Mouse (Mus musculus): Measurements from ENCODE around the gene Steap4. TPM values are rescaled to one million over a fixed set of nuclear protein-coding genes. Genes with fewer than 3 reads are reported as not detected.
"Not testable (repeated sequence)": the region's sequence is repeated elsewhere in the genome, so short reads cannot be mapped to it uniquely, and the experiment has no call there.

The Steap4 gene
- polyA plus RNA-seq (2016; fragmentation: Nextera tagmentation; extraction: Ambion mirVana), result 0.33 and 0.43 TPM in 2 replicates

- Histone ChIP-seq H3K4me2 (replicated peaks) (peak within 1 kb of the TSS; percentile 54), H3K27me3 (peaks cover 5% of the 10 kb centered on the region; the same call in 1 of the 2 replicates), H3K4me3 (peak within 1 kb of the TSS; percentile 28), H3K9me3 (replicated peaks) (no peaks in the 10 kb centered on the region), H3K9ac (peak within 1 kb of the TSS; percentile 27; the same call in 1 of the 2 replicates), H3K27ac (no peak within 1 kb of the TSS), H3K36me3 (no peaks in the 10 kb centered on the region), H3K4me1 (peaks cover 5% of the 10 kb centered on the region; the same call in 1 of the 2 replicates)
- 6% methylated on average over 20 of the region's 20 CpGs for WGBS
- no peak for ATAC-seq (ENCODE audit: low FRiP score)
Observed at GRCm38 (mm10) chr5:7960176-7960575, at the start of gene Steap4. Gene Steap4 (plus strand): TSS chr5:7960457.

- Histone ChIP-seq H3K4me1 (no peaks in the 10 kb centered on the region), H3K9ac (no peak overlapping the region), H3K27ac (no peak overlapping the region), H3K27me3 (no peaks in the 10 kb centered on the region), H3K9me3 (replicated peaks) (no peaks in the 10 kb centered on the region), H3K36me3 (no peaks in the 10 kb centered on the region), H3K4me3 (no peak overlapping the region), H3K4me2 (replicated peaks) (no peak overlapping the region)
- ATAC-seq (ENCODE audit: low FRiP score), result no peak
- WGBS, result 64% methylated on average over 3 of the region's 3 CpGs
Observed at GRCm38 (mm10) chr5:7911975-7912374, 48.3 kb upstream of the Steap4 start.

GRCm38 (mm10) chr5:7917501-7918295 is 42.6 kb upstream of the Steap4 start:
- no peaks in the 10 kb centered on the region for H3K9me3 ChIP-seq (replicated peaks)
- 85% methylated on average over 11 of the region's 11 CpGs for WGBS
- H3K4me3 ChIP-seq, result no peak overlapping the region
- no peaks in the 10 kb centered on the region for H3K36me3 ChIP-seq
- no peak overlapping the region for H3K4me2 ChIP-seq (replicated peaks)
- H3K27ac ChIP-seq, result no peak overlapping the region
- H3K9ac ChIP-seq, result no peak overlapping the region
- no peak for ATAC-seq (ENCODE audit: low FRiP score)
- no peaks in the 10 kb centered on the region for H3K4me1 ChIP-seq
- no peaks in the 10 kb centered on the region for H3K27me3 ChIP-seq

GRCm38 (mm10) chr5:7918296-7918579 is 42.0 kb upstream of the Steap4 start:
- ATAC-seq (ENCODE audit: low FRiP score), result no peak
- H3K4me3 ChIP-seq, result no peak overlapping the region
- H3K9me3 ChIP-seq (replicated peaks), result no peaks in the 10 kb centered on the region
- no peaks in the 10 kb centered on the region for H3K4me1 ChIP-seq
- no peak overlapping the region for H3K4me2 ChIP-seq (replicated peaks)
- 89% methylated on average over 5 of the region's 5 CpGs for WGBS
- no peak overlapping the region for H3K27ac ChIP-seq
- H3K27me3 ChIP-seq, result no peaks in the 10 kb centered on the region
- H3K36me3 ChIP-seq, result no peaks in the 10 kb centered on the region
- no peak overlapping the region for H3K9ac ChIP-seq

- Histone ChIP-seq H3K4me2 (replicated peaks) (no peak overlapping the region), H3K9ac (no peak overlapping the region), H3K27ac (no peak overlapping the region), H3K9me3 (replicated peaks) (no peaks in the 10 kb centered on the region), H3K4me1 (no peaks in the 10 kb centered on the region), H3K27me3 (no peaks in the 10 kb centered on the region), H3K36me3 (no peaks in the 10 kb centered on the region), H3K4me3 (no peak overlapping the region)
- no peak for ATAC-seq (ENCODE audit: low FRiP score)
- 94% methylated on average over 2 of the region's 2 CpGs for WGBS
Observed at GRCm38 (mm10) chr5:7919681-7920080, 40.6 kb upstream of the Steap4 start.

GRCm38 (mm10) chr5:7922751-7923150 is 37.5 kb upstream of the Steap4 start:
- no peak for ATAC-seq (ENCODE audit: low FRiP score)
- Histone ChIP-seq H3K9me3 (replicated peaks) (no peaks in the 10 kb centered on the region), H3K9ac (no peak overlapping the region), H3K27me3 (no peaks in the 10 kb centered on the region), H3K4me2 (replicated peaks) (no peak overlapping the region), H3K27ac (no peak overlapping the region), H3K4me1 (no peaks in the 10 kb centered on the region), H3K4me3 (no peak overlapping the region), H3K36me3 (no peaks in the 10 kb centered on the region)
- WGBS, result 92% methylated on average over 1 of the region's 1 CpGs

GRCm38 (mm10) chr5:7923666-7924065 is 36.6 kb upstream of the Steap4 start:
- Histone ChIP-seq H3K27ac (no peak overlapping the region), H3K4me1 (no peaks in the 10 kb centered on the region), H3K36me3 (no peaks in the 10 kb centered on the region), H3K4me3 (no peak overlapping the region), H3K9ac (no peak overlapping the region), H3K9me3 (replicated peaks) (no peaks in the 10 kb centered on the region), H3K4me2 (replicated peaks) (no peak overlapping the region), H3K27me3 (no peaks in the 10 kb centered on the region)
- WGBS, result 96% methylated on average over 3 of the region's 3 CpGs
- no peak for ATAC-seq (ENCODE audit: low FRiP score)

- Histone ChIP-seq H3K4me1 (no peaks in the 10 kb centered on the region), H3K27ac (no peak overlapping the region), H3K9ac (no peak overlapping the region), H3K36me3 (no peaks in the 10 kb centered on the region), H3K4me2 (replicated peaks) (no peak overlapping the region), H3K4me3 (no peak overlapping the region), H3K9me3 (replicated peaks) (no peaks in the 10 kb centered on the region), H3K27me3 (no peaks in the 10 kb centered on the region)
- ATAC-seq (ENCODE audit: low FRiP score), result no peak
- 75% methylated on average over 5 of the region's 5 CpGs for WGBS
Observed at GRCm38 (mm10) chr5:7932234-7933221, 27.7 kb upstream of the Steap4 start.

GRCm38 (mm10) chr5:7933495-7933894 is 26.8 kb upstream of the Steap4 start:
- not testable (repeated sequence) for H3K27ac ChIP-seq; H3K9me3 ChIP-seq (replicated peaks); H3K36me3 ChIP-seq; H3K4me2 ChIP-seq (replicated peaks); ATAC-seq (ENCODE audit: low FRiP score); H3K4me3 ChIP-seq; H3K27me3 ChIP-seq; H3K9ac ChIP-seq; H3K4me1 ChIP-seq
- WGBS, result 79% methylated on average over 11 of the region's 11 CpGs

GRCm38 (mm10) chr5:7933933-7934675 is 26.2 kb upstream of the Steap4 start:
- WGBS, result 61% methylated on average over 2 of the region's 2 CpGs

GRCm38 (mm10) chr5:7954838-7955237 is 5.4 kb upstream of the Steap4 start:
- H3K9me3 ChIP-seq (replicated peaks), result no peaks in the 10 kb centered on the region
- no peak overlapping the region for H3K4me3 ChIP-seq
- no peak overlapping the region for H3K9ac ChIP-seq
- no peak for ATAC-seq (ENCODE audit: low FRiP score)
- H3K27ac ChIP-seq, result no peak overlapping the region
- H3K36me3 ChIP-seq, result no peaks in the 10 kb centered on the region
- 82% methylated on average over 2 of the region's 2 CpGs for WGBS
- H3K4me1 ChIP-seq, result no peaks in the 10 kb centered on the region
- H3K27me3 ChIP-seq, result no peaks in the 10 kb centered on the region
- H3K4me2 ChIP-seq (replicated peaks), result no peak overlapping the region

More at GRCm38 (mm10) chr5:7933933-7934675, 26.2 kb upstream of the Steap4 start:
- H3K4me1 ChIP-seq, result no peaks in the 10 kb centered on the region
- H3K27ac ChIP-seq, result no peak overlapping the region
- no peaks in the 10 kb centered on the region for H3K36me3 ChIP-seq
- H3K27me3 ChIP-seq, result no peaks in the 10 kb centered on the region
- no peak for ATAC-seq (ENCODE audit: low FRiP score)
- no peaks in the 10 kb centered on the region for H3K9me3 ChIP-seq (replicated peaks)
- no peak overlapping the region for H3K4me3 ChIP-seq
- H3K9ac ChIP-seq, result no peak overlapping the region
- no peak overlapping the region for H3K4me2 ChIP-seq (replicated peaks)

Data from hindbrain, embryonic 12.5 days (tissue).